Mouse (Mus musculus) forebrain, embryonic 14.5 days (tissue): ENCODE results near the gene Scube1. TPM values are rescaled to one million over a fixed set of nuclear protein-coding genes. Genes with fewer than 3 reads are reported as not detected.

Source experiments
- ATAC-seq: fragments of 200-750 bp; cut with Nextera tagmentation; 2 replicates; pipeline ENCODE4 v1.8.0; 2017; ENCODE audit warnings: mild to moderate bottlenecking, moderate library complexity
- DNase-seq: peaks from one replicate; pipeline ENCODE4 v3.0.0-alpha.2; 2015; ENCODE audit warnings: low spot score
- H3K27ac ChIP-seq: fragments of 300-500 bp; sonication (generic); 2 replicates; pipeline ENCODE4 v1.5.1; 2014; ENCODE audit warnings: low read depth, mild to moderate bottlenecking, control low read depth, low read length, moderate library complexity
- H3K27me3 ChIP-seq: fragments of 300-500 bp; sonication (generic); replicated peaks from 2 replicates; pipeline ENCODE4 v1.6.1; 2014; ENCODE audit warnings: low read length, control low read depth, mixed read lengths; ENCODE audit not compliant: control insufficient read depth, insufficient read depth
- H3K36me3 ChIP-seq: fragments of 300-500 bp; sonication (generic); 2 replicates; pipeline ENCODE4 v1.6.1; 2014; ENCODE audit warnings: low read length, control low read depth; ENCODE audit not compliant: control insufficient read depth, insufficient read depth
- H3K4me1 ChIP-seq: fragments of 300-500 bp; sonication (generic); 2 replicates; pipeline ENCODE4 v1.6.1; 2014; ENCODE audit warnings: antibody characterized with exemption, low read length, control low read depth; ENCODE audit not compliant: control insufficient read depth, insufficient read depth
- H3K4me2 ChIP-seq: fragments of 300-500 bp; sonication (generic); 2 replicates; pipeline ENCODE4 v1.6.1; 2014; ENCODE audit warnings: mild to moderate bottlenecking, control low read depth, low read length
- H3K4me3 ChIP-seq: fragments of 300-500 bp; sonication (generic); 2 replicates; pipeline ENCODE4 v1.5.1; 2014; ENCODE audit warnings: low read depth, low read length, control low read depth
- H3K9ac ChIP-seq: fragments of 300-500 bp; sonication (generic); 2 replicates; pipeline ENCODE4 v1.6.1; 2014; ENCODE audit warnings: mild to moderate bottlenecking, low read length, control low read depth, moderate library complexity
- H3K9me3 ChIP-seq: fragments of 300-500 bp; sonication (generic); replicated peaks from 2 replicates; pipeline ENCODE4 v1.6.1; 2016; ENCODE audit warnings: low read length, control low read depth, mixed read lengths; ENCODE audit not compliant: control insufficient read depth
- WGBS: fragments of 180-500 bp; shearing (Covaris S2); extraction: QIAGEN DNeasy Blood & Tissue Kit; methylation state at CpG from one replicate; pipeline ENCODE4 v1.1.7; 2014; 5-methylcytosine and 5-hydroxymethylcytosine counted together
- polyA plus RNA-seq: library from polyadenylated mRNA; unstranded; fragments of >200 nt; fragmentation: Nextera tagmentation; extraction: Ambion mirVana; gene quantifications from 2 replicates; pipeline ENCODE4 v1.2.1, GENCODE M21; 2014

Scube1 gene
- polyA plus RNA-seq, 1 experiment from 2014 or later, result 8.2 TPM

DNA sequence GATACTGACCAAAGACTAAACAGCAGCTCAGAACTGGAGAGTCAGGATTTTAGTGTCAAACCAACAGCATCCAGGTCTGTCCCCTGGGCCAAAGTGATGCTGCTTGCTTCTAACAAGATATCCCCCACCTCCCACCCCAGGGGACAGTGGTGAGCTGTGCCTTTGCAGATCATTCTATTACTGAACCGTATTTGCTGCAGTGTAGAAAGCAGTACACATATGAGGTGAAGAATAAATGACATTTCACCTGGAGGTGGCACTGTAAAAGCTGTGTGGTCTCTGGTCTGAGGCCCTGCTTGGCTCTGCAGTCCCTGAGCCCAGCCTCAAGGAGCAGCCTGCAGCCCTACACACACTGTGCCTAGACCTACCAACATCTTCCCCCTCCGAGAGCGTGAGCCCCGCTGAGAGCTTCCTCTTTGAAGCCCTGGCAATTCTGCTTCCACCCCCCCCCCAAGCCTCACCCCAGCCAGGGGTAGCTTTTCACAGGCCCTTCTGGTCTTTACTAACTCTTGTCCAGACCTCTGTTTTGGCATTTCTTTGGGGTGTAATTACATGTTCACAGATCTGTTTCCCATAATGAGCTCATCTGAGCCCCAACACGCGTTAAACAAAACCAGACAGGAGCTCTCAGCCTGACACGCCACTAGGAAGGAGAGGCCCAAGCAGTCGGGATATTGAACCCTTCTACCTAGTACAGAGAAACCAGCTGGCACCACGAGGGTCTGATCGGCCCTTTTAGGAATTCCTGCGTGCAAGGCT, 24.8 kb downstream of the Scube1 start:
- H3K27me3 ChIP-seq, result no peaks in the 10 kb centered on the region
- H3K9ac ChIP-seq, result peak overlapping the region; percentile 37; the same call in 1 of the 2 replicates
- peaks cover 26% of the 10 kb centered on the region for H3K4me1 ChIP-seq
- DNase-seq, result peak; percentile 47
- H3K27ac ChIP-seq, result no peak overlapping the region
- H3K4me3 ChIP-seq, result no peak overlapping the region
- no peak overlapping the region for H3K4me2 ChIP-seq
- peak; percentile 34; the same call in 1 of the 2 replicates for ATAC-seq
- 9% methylated on average over 11 of the region's 11 CpGs for WGBS
- 0 out of 2 replicates have a peak, but pooled peaks cover 9% of the 10 kb centered on the region for H3K36me3 ChIP-seq
- no peaks in the 10 kb centered on the region for H3K9me3 ChIP-seq

DNA sequence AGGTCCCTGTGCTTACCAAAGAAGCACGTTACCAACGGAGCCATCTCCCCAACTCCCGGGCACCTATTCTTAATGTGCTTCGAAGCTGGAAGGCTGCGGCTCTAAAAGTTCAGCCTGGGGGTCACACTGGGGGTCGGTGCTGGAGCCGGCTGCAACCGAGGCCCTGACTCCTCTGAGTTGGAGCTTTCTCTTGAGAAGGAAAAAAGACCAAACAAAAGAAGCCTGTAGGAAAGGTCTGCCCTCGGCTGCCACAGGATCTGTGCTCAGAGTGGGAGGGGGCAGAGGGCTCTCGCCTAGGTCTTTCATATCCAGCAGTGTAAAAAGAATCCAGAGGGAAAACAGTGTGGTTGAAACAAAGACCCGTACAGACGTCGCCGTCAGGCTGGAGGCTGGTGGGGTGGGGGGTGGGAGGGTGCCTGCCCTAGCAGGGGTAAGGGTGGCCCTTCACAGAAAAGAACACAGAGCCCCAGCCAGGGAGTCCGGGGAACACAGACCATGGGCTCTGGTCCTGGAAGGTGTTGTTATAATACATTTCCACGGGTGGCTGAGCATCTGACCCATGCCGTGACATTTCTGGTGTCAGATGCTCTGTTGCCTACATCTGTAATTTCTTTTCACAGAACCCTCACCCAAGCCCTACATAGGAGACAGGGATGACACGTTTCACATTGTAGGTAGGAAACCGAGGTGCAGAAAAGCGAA, 25.5 kb downstream of the Scube1 start:
- ATAC-seq (no peak), DNase-seq (no peak)
- Histone ChIP-seq H3K9ac (peak overlapping the region; percentile 9; the same call in 1 of the 2 replicates), H3K27ac (no peak overlapping the region), H3K4me1 (peaks cover 26% of the 10 kb centered on the region), H3K36me3 (0 out of 2 replicates have a peak, but pooled peaks cover 9% of the 10 kb centered on the region), H3K4me2 (no peak overlapping the region), H3K4me3 (no peak overlapping the region), H3K27me3 (no peaks in the 10 kb centered on the region), H3K9me3 (no peaks in the 10 kb centered on the region)
- 15% methylated on average over 20 of the region's 20 CpGs for WGBS

DNA sequence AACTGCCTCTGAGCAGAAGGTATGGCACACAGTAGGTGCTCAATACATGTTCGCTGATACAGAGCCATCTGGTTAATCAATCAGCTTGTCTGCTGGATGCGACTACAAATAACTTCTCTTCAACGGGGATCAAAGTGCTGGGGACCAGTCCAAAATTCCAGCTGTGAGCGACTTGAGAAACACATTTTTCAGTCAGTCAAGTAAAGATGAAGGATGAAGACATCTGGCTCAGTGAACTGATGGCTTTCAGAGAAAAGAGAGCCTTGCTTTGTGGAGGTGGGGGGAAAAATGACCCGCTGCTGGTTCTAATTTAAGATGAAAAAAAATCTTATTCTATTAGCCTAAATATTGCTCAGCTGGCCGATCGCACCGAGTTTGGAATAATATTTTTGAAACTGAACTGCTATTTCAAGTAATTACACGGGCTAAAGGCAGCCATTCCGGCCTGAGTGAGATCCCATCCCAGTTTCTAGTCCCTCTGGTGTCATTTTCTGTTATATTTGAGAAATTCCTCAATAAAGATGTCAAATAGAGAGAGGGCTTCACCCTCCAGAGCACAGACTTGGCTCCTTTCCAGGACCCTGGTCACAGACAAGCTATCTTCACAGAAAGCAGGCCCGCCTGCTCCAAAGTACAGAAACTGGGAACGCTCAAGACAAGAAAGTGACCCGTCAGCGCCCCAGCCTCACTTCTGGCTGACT, 28.0 kb downstream of the Scube1 start:
- Histone ChIP-seq H3K4me2 (no peak overlapping the region), H3K9ac (no peak overlapping the region), H3K27me3 (no peaks in the 10 kb centered on the region), H3K4me3 (no peak overlapping the region), H3K9me3 (no peaks in the 10 kb centered on the region), H3K36me3 (0 out of 2 replicates have a peak, but pooled peaks cover 3% of the 10 kb centered on the region), H3K4me1 (peaks cover 26% of the 10 kb centered on the region), H3K27ac (no peak overlapping the region)
- WGBS, result 69% methylated on average over 14 of the region's 14 CpGs
- DNase-seq (peak; percentile 44), ATAC-seq (no peak)

DNA sequence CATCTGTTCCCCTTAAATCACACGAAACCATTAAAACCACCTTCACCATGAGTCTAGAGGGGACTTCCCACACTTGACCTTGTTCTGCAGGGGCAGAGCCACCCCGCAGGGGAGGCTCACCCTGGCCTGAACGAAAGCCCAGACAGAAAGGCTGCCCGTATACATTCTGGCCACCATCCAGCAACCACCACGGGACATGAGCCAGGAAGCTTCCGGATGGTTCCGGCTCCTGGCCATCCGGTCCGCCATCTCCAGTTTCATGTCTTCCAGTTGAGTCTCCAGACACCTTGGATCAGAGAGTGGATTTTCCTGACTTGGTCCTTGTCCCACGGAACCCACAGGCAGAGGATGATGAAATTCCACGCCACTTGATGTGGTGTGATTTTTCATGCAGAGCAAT, 29.7 kb downstream of the Scube1 start:
- 95% methylated on average over 11 of the region's 11 CpGs for WGBS
- no peak overlapping the region for H3K27ac ChIP-seq
- DNase-seq (no peak), ATAC-seq (no peak)
- no peaks in the 10 kb centered on the region for H3K27me3 ChIP-seq
- H3K9ac ChIP-seq, result no peak overlapping the region
- H3K36me3 ChIP-seq, result no peaks in the 10 kb centered on the region
- H3K9me3 ChIP-seq, result no peaks in the 10 kb centered on the region
- no peak overlapping the region for H3K4me2 ChIP-seq
- no peak overlapping the region for H3K4me3 ChIP-seq
- peaks cover 20% of the 10 kb centered on the region for H3K4me1 ChIP-seq

DNA sequence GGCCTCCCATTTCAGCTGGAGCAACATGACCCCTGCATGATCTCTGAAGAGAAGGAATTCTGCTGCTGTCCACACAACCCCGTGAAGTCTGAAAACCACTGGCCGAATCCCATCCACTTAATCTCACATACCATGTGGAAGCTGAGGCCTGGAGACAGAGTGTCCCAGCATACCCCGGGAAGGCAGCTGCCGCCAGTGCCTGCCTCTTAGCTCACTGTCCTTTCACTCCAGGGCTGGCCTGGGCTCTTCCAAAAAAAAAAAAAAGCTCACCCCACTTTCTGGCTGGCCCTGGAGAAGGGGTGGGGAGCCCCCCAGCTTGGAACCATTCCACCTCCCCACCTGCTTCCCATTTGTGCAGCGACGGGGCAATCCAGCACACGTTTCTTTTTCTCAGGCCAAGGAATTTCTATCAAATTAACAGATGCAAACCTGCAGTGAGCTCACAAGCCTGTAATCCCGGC, 32.9 kb downstream of the Scube1 start:
- Histone ChIP-seq H3K9ac (no peak overlapping the region), H3K4me2 (no peak overlapping the region), H3K27me3 (no peaks in the 10 kb centered on the region), H3K36me3 (no peaks in the 10 kb centered on the region), H3K27ac (no peak overlapping the region), H3K4me1 (no peaks in the 10 kb centered on the region), H3K4me3 (no peak overlapping the region), H3K9me3 (no peaks in the 10 kb centered on the region)
- WGBS, result 59% methylated on average over 8 of the region's 8 CpGs
- no peak for DNase-seq
- no peak for ATAC-seq

DNA sequence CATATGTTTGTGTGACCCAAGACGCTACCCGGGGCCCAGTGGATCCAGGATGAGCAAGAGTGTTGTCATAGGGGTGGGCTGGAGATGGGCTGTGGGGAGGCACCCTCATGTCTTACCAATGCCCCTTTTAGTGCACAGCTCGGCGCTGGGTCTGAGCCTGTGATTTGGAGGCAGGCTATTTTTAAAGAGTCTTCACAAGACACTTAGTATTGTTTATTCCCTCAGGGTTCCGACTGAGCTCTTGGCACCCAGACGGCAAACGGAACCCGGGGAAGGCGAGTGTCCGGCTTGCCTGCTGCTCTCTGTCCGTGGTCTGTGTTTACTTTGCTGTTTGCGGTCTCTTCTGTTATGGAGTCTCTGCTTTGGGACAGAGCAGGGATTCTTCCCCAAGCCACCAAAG, 34.9 kb downstream of the Scube1 start:
- Histone ChIP-seq H3K27ac (no peak overlapping the region), H3K4me1 (no peaks in the 10 kb centered on the region), H3K36me3 (no peaks in the 10 kb centered on the region), H3K9me3 (no peaks in the 10 kb centered on the region), H3K4me2 (no peak overlapping the region), H3K9ac (no peak overlapping the region), H3K4me3 (no peak overlapping the region), H3K27me3 (no peaks in the 10 kb centered on the region)
- no peak for ATAC-seq
- DNase-seq, result no peak
- WGBS, result 90% methylated on average over 12 of the region's 12 CpGs

DNA sequence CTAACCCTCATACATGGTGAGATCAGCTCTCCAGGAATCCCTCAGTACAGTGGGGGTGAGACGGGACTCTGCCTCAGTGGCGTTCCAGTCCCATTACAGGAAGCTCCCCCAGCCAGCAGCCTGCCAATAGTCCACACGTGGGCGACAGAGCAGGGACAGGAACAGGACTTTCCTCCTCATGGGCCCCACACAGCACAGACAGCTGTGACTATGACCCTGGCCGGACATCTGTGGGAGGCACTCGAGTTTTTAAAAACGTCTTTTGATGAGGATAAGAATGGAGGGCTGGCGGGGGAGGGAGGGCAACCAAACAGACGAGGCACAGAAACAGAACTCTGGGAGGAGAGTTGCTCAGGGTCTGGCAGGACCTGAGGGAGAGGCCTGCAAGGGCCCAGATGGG, 38.2 kb downstream of the Scube1 start:
- H3K27me3 ChIP-seq, result no peaks in the 10 kb centered on the region
- H3K36me3 ChIP-seq, result no peaks in the 10 kb centered on the region
- H3K9me3 ChIP-seq, result no peaks in the 10 kb centered on the region
- H3K4me3 ChIP-seq, result no peak overlapping the region
- WGBS, result 64% methylated on average over 9 of the region's 9 CpGs
- ATAC-seq (no peak), DNase-seq (no peak)
- H3K27ac ChIP-seq, result no peak overlapping the region
- no peak overlapping the region for H3K9ac ChIP-seq
- H3K4me1 ChIP-seq, result no peaks in the 10 kb centered on the region
- no peak overlapping the region for H3K4me2 ChIP-seq

DNA sequence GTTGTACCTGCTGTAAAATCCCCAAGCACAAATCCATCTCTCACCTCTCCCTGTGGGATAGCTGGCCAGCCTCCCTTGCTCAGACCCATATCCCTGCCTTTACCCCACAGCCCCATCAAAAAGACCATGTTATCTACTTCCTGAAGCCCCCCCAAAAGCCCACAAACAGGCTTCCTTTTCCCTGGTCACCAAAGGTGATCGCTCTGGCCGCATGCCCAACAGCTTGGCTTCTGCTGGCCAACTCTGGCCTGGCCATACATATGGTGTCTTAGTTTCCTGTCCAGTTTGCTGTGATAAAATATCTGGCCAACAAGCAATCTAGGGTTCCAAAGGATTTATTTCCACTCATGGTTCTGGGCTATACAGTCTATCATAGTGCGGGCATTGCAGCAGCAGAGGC, 38.9 kb downstream of the Scube1 start:
- H3K4me2 ChIP-seq, result no peak overlapping the region
- DNase-seq, result no peak
- WGBS, result 95% methylated on average over 3 of the region's 3 CpGs
- H3K9ac ChIP-seq, result no peak overlapping the region
- H3K27me3 ChIP-seq, result no peaks in the 10 kb centered on the region
- H3K4me3 ChIP-seq, result no peak overlapping the region
- no peak for ATAC-seq
- no peaks in the 10 kb centered on the region for H3K36me3 ChIP-seq
- no peak overlapping the region for H3K27ac ChIP-seq
- H3K9me3 ChIP-seq, result no peaks in the 10 kb centered on the region
- H3K4me1 ChIP-seq, result no peaks in the 10 kb centered on the region
